Mouse (Mus musculus) lung, embryonic 15.5 days (tissue): ENCODE data around the gene Cstad. TPM values are rescaled to one million over a fixed set of nuclear protein-coding genes. Genes with fewer than 3 reads are reported as not detected.
A peak's percentile ranks its signal among the peaks of the same experiment; 100 is the strongest.

ENCODE experiments used
- ATAC-seq: fragments of 200-750 bp; cut with Nextera tagmentation; 2 replicates; pipeline ENCODE4 v1.8.0; 2017; ENCODE audit warnings: moderate number of reproducible peaks, borderline replicate concordance; ENCODE audit not compliant: low FRiP score, low TSS enrichment; ENCODE audit errors: extremely low read depth
- H3K27ac ChIP-seq: fragments of 300-500 bp; sonication (generic); 2 replicates; pipeline ENCODE4 v1.5.1; 2015; ENCODE audit warnings: moderate library complexity, mild to moderate bottlenecking, inconsistent platforms
- H3K27me3 ChIP-seq: fragments of 300-500 bp; sonication (generic); 2 replicates; pipeline ENCODE4 v1.6.1; 2015; ENCODE audit warnings: inconsistent platforms
- H3K36me3 ChIP-seq: fragments of 300-500 bp; sonication (generic); 2 replicates; pipeline ENCODE4 v1.6.1; 2015; ENCODE audit warnings: inconsistent platforms
- H3K4me1 ChIP-seq: fragments of 300-500 bp; sonication (generic); 2 replicates; pipeline ENCODE4 v1.6.1; 2015; ENCODE audit warnings: inconsistent platforms
- H3K4me2 ChIP-seq: fragments of 300-500 bp; sonication (generic); 2 replicates; pipeline ENCODE4 v1.6.1; 2015; ENCODE audit warnings: inconsistent platforms, mild to moderate bottlenecking, moderate library complexity
- H3K4me3 ChIP-seq: fragments of 300-500 bp; sonication (generic); 2 replicates; pipeline ENCODE4 v1.5.1; 2015; ENCODE audit warnings: mild to moderate bottlenecking, inconsistent platforms
- H3K9ac ChIP-seq: fragments of 300-500 bp; sonication (generic); 2 replicates; pipeline ENCODE4 v1.6.1; 2015; ENCODE audit warnings: inconsistent platforms
- H3K9me3 ChIP-seq: fragments of 300-500 bp; sonication (generic); 2 replicates; pipeline ENCODE4 v1.6.1; 2016; ENCODE audit warnings: inconsistent platforms
- WGBS: fragments of 180-500 bp; shearing (Covaris S2); methylation state at CpG from one replicate; pipeline ENCODE4 v1.1.7; 2015; 5-methylcytosine and 5-hydroxymethylcytosine counted together
- polyA plus RNA-seq: library from polyadenylated mRNA; unstranded; fragments of >200 nt; fragmentation: Nextera tagmentation; extraction: Ambion mirVana; gene quantifications from 2 replicates; pipeline ENCODE4 v1.2.1, GENCODE M21; 2015

The Cstad gene
- polyA plus RNA-seq, 1 experiment from 2014 or later: 1.0 TPM

- no peak overlapping the region for H3K4me3 ChIP-seq
- H3K27ac ChIP-seq: 0 out of 2 replicates have a peak overlapping the region, but pooled peaks have one; percentile 11
- H3K9ac ChIP-seq: no peak overlapping the region
- 71% methylated on average over 2 of the region's 2 CpGs for WGBS
- H3K4me2 ChIP-seq: no peak overlapping the region
- peaks cover 36% of the 10 kb centered on the region for H3K4me1 ChIP-seq
- no peaks in the 10 kb centered on the region for H3K27me3 ChIP-seq
- no peak for ATAC-seq
- no peaks in the 10 kb centered on the region for H3K9me3 ChIP-seq
- H3K36me3 ChIP-seq: no peaks in the 10 kb centered on the region
Observed at GRCm38 (mm10) chr2:30615869-30616268, 21.0 kb downstream of the Cstad start.

- Histone ChIP-seq H3K27me3 (no peaks in the 10 kb centered on the region), H3K9me3 (no peaks in the 10 kb centered on the region), H3K36me3 (no peaks in the 10 kb centered on the region), H3K9ac (no peak overlapping the region), H3K27ac (no peak overlapping the region), H3K4me1 (peaks cover 36% of the 10 kb centered on the region), H3K4me3 (no peak overlapping the region), H3K4me2 (no peak overlapping the region)
- ATAC-seq: no peak
- 62% methylated on average over 6 of the region's 6 CpGs for WGBS
Observed at GRCm38 (mm10) chr2:30616464-30616863, 21.6 kb downstream of the Cstad start.

- peak; percentile 76 for ATAC-seq
- H3K4me3 ChIP-seq: no peak overlapping the region
- H3K9me3 ChIP-seq: no peaks in the 10 kb centered on the region
- 43% methylated on average over 6 of the region's 6 CpGs for WGBS
- no peaks in the 10 kb centered on the region for H3K27me3 ChIP-seq
- H3K4me2 ChIP-seq: no peak overlapping the region
- H3K9ac ChIP-seq: 0 out of 2 replicates have a peak overlapping the region, but pooled peaks have one; percentile 11
- no peaks in the 10 kb centered on the region for H3K36me3 ChIP-seq
- H3K27ac ChIP-seq: peak overlapping the region; percentile 90
- peaks cover 32% of the 10 kb centered on the region for H3K4me1 ChIP-seq
Observed at GRCm38 (mm10) chr2:30618487-30619248, 23.8 kb downstream of the Cstad start.

GRCm38 (mm10) chr2:30623873-30624272 lies 29.0 kb downstream of the Cstad start:
- Histone ChIP-seq H3K9me3 (no peaks in the 10 kb centered on the region), H3K27me3 (no peaks in the 10 kb centered on the region), H3K4me2 (no peak overlapping the region), H3K4me3 (no peak overlapping the region), H3K27ac (no peak overlapping the region), H3K36me3 (no peaks in the 10 kb centered on the region), H3K4me1 (peaks cover 15% of the 10 kb centered on the region), H3K9ac (no peak overlapping the region)
- ATAC-seq: no peak
- 59% methylated on average over 10 of the region's 10 CpGs for WGBS

GRCm38 (mm10) chr2:30625296-30625826 lies 30.5 kb downstream of the Cstad start:
- Histone ChIP-seq H3K4me2 (no peak overlapping the region), H3K27ac (no peak overlapping the region), H3K36me3 (no peaks in the 10 kb centered on the region), H3K27me3 (no peaks in the 10 kb centered on the region), H3K4me1 (peaks cover 9% of the 10 kb centered on the region), H3K9me3 (no peaks in the 10 kb centered on the region), H3K4me3 (no peak overlapping the region), H3K9ac (no peak overlapping the region)
- no peak for ATAC-seq
- 84% methylated on average over 6 of the region's 6 CpGs for WGBS

- ATAC-seq: no peak
- no peak overlapping the region for H3K9ac ChIP-seq
- no peak overlapping the region for H3K4me3 ChIP-seq
- H3K27me3 ChIP-seq: no peaks in the 10 kb centered on the region
- H3K9me3 ChIP-seq: no peaks in the 10 kb centered on the region
- H3K4me2 ChIP-seq: no peak overlapping the region
- H3K4me1 ChIP-seq: peaks cover 9% of the 10 kb centered on the region
- 65% methylated on average over 17 of the region's 17 CpGs for WGBS
- no peaks in the 10 kb centered on the region for H3K36me3 ChIP-seq
- no peak overlapping the region for H3K27ac ChIP-seq
Observed at GRCm38 (mm10) chr2:30626058-30626675, 31.3 kb downstream of the Cstad start.

GRCm38 (mm10) chr2:30627338-30627737 lies 32.5 kb downstream of the Cstad start:
- Histone ChIP-seq H3K9me3 (no peaks in the 10 kb centered on the region), H3K36me3 (no peaks in the 10 kb centered on the region), H3K4me3 (no peak overlapping the region), H3K9ac (no peak overlapping the region), H3K4me2 (no peak overlapping the region), H3K27ac (no peak overlapping the region), H3K4me1 (peaks cover 9% of the 10 kb centered on the region), H3K27me3 (no peaks in the 10 kb centered on the region)
- 81% methylated on average over 3 of the region's 3 CpGs for WGBS
- ATAC-seq: no peak

GRCm38 (mm10) chr2:30628374-30628773 lies 33.5 kb downstream of the Cstad start:
- H3K9me3 ChIP-seq: no peaks in the 10 kb centered on the region
- ATAC-seq: 0 out of 2 replicates have a peak, but pooled peaks have one; percentile 56
- no peaks in the 10 kb centered on the region for H3K27me3 ChIP-seq
- H3K27ac ChIP-seq: no peak overlapping the region
- peaks cover 9% of the 10 kb centered on the region for H3K4me1 ChIP-seq
- H3K9ac ChIP-seq: no peak overlapping the region
- 76% methylated on average over 17 of the region's 17 CpGs for WGBS
- H3K4me2 ChIP-seq: no peak overlapping the region
- H3K36me3 ChIP-seq: no peaks in the 10 kb centered on the region
- no peak overlapping the region for H3K4me3 ChIP-seq

GRCm38 (mm10) chr2:30629038-30629761 lies 34.4 kb downstream of the Cstad start:
- WGBS: 64% methylated on average over 14 of the region's 14 CpGs
- Histone ChIP-seq H3K4me3 (no peak overlapping the region), H3K9ac (no peak overlapping the region), H3K27ac (no peak overlapping the region), H3K4me2 (no peak overlapping the region), H3K9me3 (no peaks in the 10 kb centered on the region), H3K4me1 (peaks cover 9% of the 10 kb centered on the region), H3K27me3 (no peaks in the 10 kb centered on the region), H3K36me3 (no peaks in the 10 kb centered on the region)
- no peak for ATAC-seq

GRCm38 (mm10) chr2:30629860-30630259 lies 35.0 kb downstream of the Cstad start:
- H3K36me3 ChIP-seq: no peaks in the 10 kb centered on the region
- no peak overlapping the region for H3K27ac ChIP-seq
- H3K9me3 ChIP-seq: no peaks in the 10 kb centered on the region
- no peak for ATAC-seq
- H3K4me2 ChIP-seq: no peak overlapping the region
- H3K4me1 ChIP-seq: peaks cover 9% of the 10 kb centered on the region
- no peak overlapping the region for H3K4me3 ChIP-seq
- H3K27me3 ChIP-seq: no peaks in the 10 kb centered on the region
- 67% methylated on average over 4 of the region's 4 CpGs for WGBS
- no peak overlapping the region for H3K9ac ChIP-seq

- no peaks in the 10 kb centered on the region for H3K27me3 ChIP-seq
- 51% methylated on average over 5 of the region's 5 CpGs for WGBS
- H3K36me3 ChIP-seq: no peaks in the 10 kb centered on the region
- peaks cover 33% of the 10 kb centered on the region for H3K4me1 ChIP-seq
- no peaks in the 10 kb centered on the region for H3K9me3 ChIP-seq
- H3K9ac ChIP-seq: no peak overlapping the region; the same call in 1 of the 2 replicates
- no peak overlapping the region for H3K4me3 ChIP-seq
- H3K27ac ChIP-seq: peak overlapping the region; percentile 74
- H3K4me2 ChIP-seq: 0 out of 2 replicates have a peak overlapping the region, but pooled peaks have one; percentile 20
- no peak for ATAC-seq
Observed at GRCm38 (mm10) chr2:30636266-30636671, 41.4 kb downstream of the Cstad start.
